Mouse (Mus musculus): ENCODE results near the gene Cacna2d4.

Gene Cacna2d4

GRCm38 (mm10) chr6:119220297-119220696 is 16.0 kb upstream of the Cacna2d4 start:
- DNase-seq (ENCODE audit: low spot score in 2 of 2) = peak in 1 of 2 experiments; percentile 36

- no peak for DNase-seq (ENCODE audit: low spot score in 2 of 2)
These were observed 11.7 kb upstream of the Cacna2d4 start for GRCm38 (mm10) chr6:119224451-119225195.

GRCm38 (mm10) chr6:119225226-119225625 is 11.1 kb upstream of the Cacna2d4 start:
- no peak for DNase-seq (ENCODE audit: low spot score in 2 of 2)

GRCm38 (mm10) chr6:119225731-119226130 is 10.6 kb upstream of the Cacna2d4 start:
- DNase-seq (ENCODE audit: low spot score in 2 of 2) = no peak

GRCm38 (mm10) chr6:119227001-119227400 is 9.3 kb upstream of the Cacna2d4 start:
- DNase-seq (ENCODE audit: low spot score in 2 of 2) = no peak

GRCm38 (mm10) chr6:119228861-119229603 is 7.3 kb upstream of the Cacna2d4 start:
- no peak for DNase-seq (ENCODE audit: low spot score in 2 of 2)

- DNase-seq (ENCODE audit: low spot score in 2 of 2) = no peak
These were observed 3.3 kb upstream of the Cacna2d4 start for GRCm38 (mm10) chr6:119233066-119233465.

- no peak for DNase-seq (ENCODE audit: low spot score in 2 of 2)
These were observed 885 bp upstream of the Cacna2d4 start for GRCm38 (mm10) chr6:119235441-119235840.

GRCm38 (mm10) chr6:119237427-119237989 is 1.2 kb downstream of the Cacna2d4 start:
- DNase-seq (ENCODE audit: low spot score in 2 of 2) = no peak

- no peak for DNase-seq (ENCODE audit: low spot score in 2 of 2)
These were observed 3.1 kb downstream of the Cacna2d4 start for GRCm38 (mm10) chr6:119239341-119240005.

- DNase-seq (ENCODE audit: low spot score in 2 of 2) = no peak
These were observed 3.9 kb downstream of the Cacna2d4 start for GRCm38 (mm10) chr6:119240256-119240655.

GRCm38 (mm10) chr6:119240871-119241705 is 4.8 kb downstream of the Cacna2d4 start:
- no peak for DNase-seq (ENCODE audit: low spot score in 2 of 2)

- DNase-seq (ENCODE audit: low spot score in 2 of 2) = no peak
These were observed 9.8 kb downstream of the Cacna2d4 start for GRCm38 (mm10) chr6:119246082-119246481.

GRCm38 (mm10) chr6:119248578-119248977 is 12.3 kb downstream of the Cacna2d4 start:
- no peak for DNase-seq (ENCODE audit: low spot score in 2 of 2)

- no peak for DNase-seq (ENCODE audit: low spot score in 2 of 2)
These were observed 13.4 kb downstream of the Cacna2d4 start for GRCm38 (mm10) chr6:119249726-119250125.

GRCm38 (mm10) chr6:119251704-119252103 is 15.4 kb downstream of the Cacna2d4 start:
- no peak for DNase-seq (ENCODE audit: low spot score in 2 of 2)

GRCm38 (mm10) chr6:119276713-119277112 is 40.4 kb downstream of the Cacna2d4 start:
- DNase-seq (ENCODE audit: low spot score in 2 of 2) = no peak

- no peak for DNase-seq (ENCODE audit: low spot score in 2 of 2)
These were observed 44.4 kb downstream of the Cacna2d4 start for GRCm38 (mm10) chr6:119280761-119281160.

- DNase-seq (ENCODE audit: low spot score in 2 of 2) = no peak
These were observed 65.0 kb downstream of the Cacna2d4 start for GRCm38 (mm10) chr6:119301310-119301709.

- no peak for DNase-seq (ENCODE audit: low spot score in 2 of 2)
These were observed 67.0 kb downstream of the Cacna2d4 start for GRCm38 (mm10) chr6:119303331-119303730.

GRCm38 (mm10) chr6:119307867-119308413 is 71.6 kb downstream of the Cacna2d4 start:
- DNase-seq (ENCODE audit: low spot score in 2 of 2) = no peak

Measured in urinary bladder, postnatal 36 days (tissue).